Mouse (Mus musculus) heart, adult 2 months (tissue): ENCODE data around the gene Gm39566.

Source experiments
- CTCF ChIP-seq: fragments of 200-600 bp; IDR thresholded peaks from 2 replicates; pipeline ENCODE4 v1.8.1; 2022; ENCODE audit warnings: antibody characterized with exemption, mild to moderate bottlenecking, moderate library complexity
- EP300 ChIP-seq: fragments of 200-500 bp; IDR thresholded peaks from 2 replicates; pipeline ENCODE4 v1.6.1; 2011; ENCODE audit warnings: low read depth, low read length, control low read depth; ENCODE audit not compliant: insufficient read depth
- POLR2A ChIP-seq: fragments of 200-500 bp; IDR thresholded peaks from 2 replicates; pipeline ENCODE4 v1.6.1; 2011; ENCODE audit warnings: mild to moderate bottlenecking, low read depth, low read length, control low read depth; ENCODE audit not compliant: insufficient read depth

DNA sequence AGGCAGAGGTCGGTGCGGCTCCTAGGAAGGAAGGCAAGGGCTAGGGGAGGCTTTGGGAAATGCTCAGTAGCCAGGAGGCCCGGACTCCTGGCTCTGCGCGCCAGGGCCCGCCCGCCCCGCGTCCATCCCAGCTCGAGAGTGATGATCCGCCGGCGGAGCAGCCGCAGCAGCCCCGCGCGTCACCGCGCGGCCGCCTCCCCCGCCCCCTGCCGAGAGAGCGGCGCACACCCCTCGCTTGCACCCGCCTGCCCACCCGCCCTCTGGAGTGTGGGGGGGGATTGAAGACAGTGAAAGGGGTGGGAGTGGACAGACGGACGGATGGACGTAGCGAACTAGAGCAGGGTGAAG is 22.5 kb upstream of the Gm39566 start, which contains the start of gene Nlgn2:
- peak; percentile 43 for TF ChIP-seq CTCF
- TF ChIP-seq POLR2A = no peak
- TF ChIP-seq EP300 = no peak
